Mouse (Mus musculus): ENCODE measurements around the gene Parp3. TPM values are rescaled to one million over a fixed set of nuclear protein-coding genes. Genes with fewer than 3 reads are reported as not detected.

Parp3 gene
- polyA plus RNA-seq, 1 experiment from 2014 or later, result 2.7 TPM

DNA sequence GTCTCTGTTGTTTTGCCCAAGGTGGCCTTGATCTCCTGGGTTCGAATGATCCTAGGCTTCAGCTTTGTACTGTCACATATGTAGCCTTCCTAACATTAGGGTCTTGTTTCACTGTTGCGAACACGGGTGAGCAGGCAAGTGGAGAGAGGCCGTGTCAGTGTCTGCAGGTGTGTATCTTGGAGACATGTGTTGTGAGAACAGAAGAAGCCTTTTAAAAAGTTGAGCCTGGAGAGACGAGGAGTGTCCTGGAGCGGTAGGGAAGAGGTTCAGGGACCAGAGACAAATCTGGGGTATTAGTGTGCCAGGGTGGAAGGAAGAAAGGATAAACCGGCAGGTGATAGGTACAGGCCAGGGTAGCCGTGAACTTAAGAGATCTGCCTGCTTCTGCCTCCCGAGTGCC lies 1.4 kb upstream of the Parp3 start:
- Histone ChIP-seq H3K27ac (ENCODE audit: low read depth, low read length) (no peak overlapping the region), H3K4me2 (replicated peaks; ENCODE audit: low read depth, low read length) (peak overlapping the region; percentile 79), H3K9ac (ENCODE audit: low read depth, low read length) (peak overlapping the region; percentile 74; the same call in 1 of the 2 replicates), H3K4me1 (ENCODE audit: control insufficient read depth, insufficient read depth, low read length) (peaks cover 19% of the 10 kb centered on the region), H3K9me3 (ENCODE audit: control insufficient read depth, low read length) (no peaks in the 10 kb centered on the region), H3K4me3 (ENCODE audit: low read length) (peak overlapping the region; percentile 70), H3K36me3 (ENCODE audit: control insufficient read depth, insufficient read depth, low read length) (peaks cover 25% of the 10 kb centered on the region), H3K27me3 (ENCODE audit: control insufficient read depth, insufficient read depth, low read length) (no peaks in the 10 kb centered on the region)
- no peak for ATAC-seq (ENCODE audit: low FRiP score, low TSS enrichment)
- WGBS, result 74% methylated on average over 9 of the region's 9 CpGs

DNA sequence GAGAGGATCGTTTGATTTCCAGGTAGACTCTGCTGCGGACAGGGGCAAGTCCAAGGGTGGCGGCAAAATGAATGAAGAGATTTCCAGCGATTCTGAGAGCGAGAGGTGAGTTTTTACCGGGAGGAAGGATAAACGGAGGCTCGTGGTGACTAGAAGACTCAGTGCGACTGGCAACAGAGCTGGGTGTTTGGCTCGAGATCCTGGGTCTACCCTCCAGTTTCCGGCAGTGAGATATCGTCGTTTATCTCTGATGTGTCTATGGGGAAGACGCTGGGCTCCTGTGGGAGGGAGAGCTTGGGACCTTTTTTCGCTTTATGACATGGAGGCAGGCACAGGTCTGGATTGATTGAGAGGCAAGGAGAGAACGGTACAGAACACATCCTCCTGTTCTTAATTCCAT lies 900 bp upstream of the Parp3 start:
- Histone ChIP-seq H3K4me3 (ENCODE audit: low read length) (peak overlapping the region; percentile 70), H3K4me1 (ENCODE audit: control insufficient read depth, insufficient read depth, low read length) (peaks cover 19% of the 10 kb centered on the region), H3K27ac (ENCODE audit: low read depth, low read length) (no peak overlapping the region), H3K36me3 (ENCODE audit: control insufficient read depth, insufficient read depth, low read length) (peaks cover 20% of the 10 kb centered on the region), H3K9ac (ENCODE audit: low read depth, low read length) (peak overlapping the region; percentile 74), H3K4me2 (replicated peaks; ENCODE audit: low read depth, low read length) (peak overlapping the region; percentile 79), H3K9me3 (ENCODE audit: control insufficient read depth, low read length) (no peaks in the 10 kb centered on the region), H3K27me3 (ENCODE audit: control insufficient read depth, insufficient read depth, low read length) (no peaks in the 10 kb centered on the region)
- ATAC-seq (ENCODE audit: low FRiP score, low TSS enrichment), result no peak
- 3% methylated on average over 16 of the region's 16 CpGs for WGBS

DNA sequence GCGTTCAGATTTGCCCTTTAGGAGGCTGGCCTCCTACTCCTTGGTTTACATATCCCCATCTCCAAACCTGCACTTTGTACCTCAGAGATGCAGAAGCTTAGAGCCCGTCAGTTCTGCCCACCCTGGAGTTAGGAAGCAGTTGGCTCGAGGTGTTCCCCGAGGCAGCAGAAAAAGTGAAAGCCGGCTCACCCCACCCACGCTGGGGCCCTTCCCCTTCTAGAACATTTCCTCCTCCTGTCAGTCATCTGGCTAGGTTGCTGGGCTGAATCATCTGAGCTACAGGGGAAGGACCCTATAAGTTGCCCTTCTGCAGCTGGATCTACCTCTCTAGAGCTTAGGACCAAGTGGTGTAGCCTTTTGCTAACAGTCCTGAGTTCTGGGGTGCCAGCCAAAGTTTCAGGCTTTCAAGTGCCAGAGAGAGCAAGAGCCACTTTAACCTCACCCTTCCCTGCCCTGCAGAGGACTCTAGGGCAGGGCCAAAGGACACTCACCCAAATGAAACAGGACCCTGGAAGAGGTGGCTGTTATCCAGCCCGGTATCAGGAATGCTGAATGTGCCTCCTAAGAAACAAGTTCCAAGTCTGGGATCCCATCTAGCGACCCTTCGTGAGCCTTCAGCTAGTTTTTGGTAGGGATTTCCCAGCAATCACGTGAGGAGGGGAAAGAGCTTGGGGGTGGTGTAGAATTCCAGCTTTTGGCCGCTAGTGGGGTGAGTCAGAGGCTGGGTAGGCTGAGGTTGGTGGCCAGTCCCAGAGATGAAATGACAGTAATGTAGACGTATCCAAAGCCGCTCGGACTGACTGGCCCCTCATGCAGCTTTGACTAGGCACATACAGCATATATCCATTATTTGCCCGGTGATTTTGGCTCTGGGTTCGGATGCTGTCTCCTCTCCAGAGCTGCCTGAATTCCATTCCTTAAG lies 486 bp downstream of the Parp3 start:
- Histone ChIP-seq H3K27ac (ENCODE audit: low read depth, low read length) (peak overlapping the region; percentile 67; the same call in 1 of the 2 replicates), H3K4me3 (ENCODE audit: low read length) (0 out of 2 replicates have a peak overlapping the region, but pooled peaks have one; percentile 11), H3K27me3 (ENCODE audit: control insufficient read depth, insufficient read depth, low read length) (no peaks in the 10 kb centered on the region), H3K36me3 (ENCODE audit: control insufficient read depth, insufficient read depth, low read length) (peaks cover 11% of the 10 kb centered on the region), H3K9ac (ENCODE audit: low read depth, low read length) (peak overlapping the region; percentile 47; the same call in 1 of the 2 replicates), H3K4me1 (ENCODE audit: control insufficient read depth, insufficient read depth, low read length) (peaks cover 26% of the 10 kb centered on the region), H3K4me2 (replicated peaks; ENCODE audit: low read depth, low read length) (peak overlapping the region; percentile 32), H3K9me3 (ENCODE audit: control insufficient read depth, low read length) (no peaks in the 10 kb centered on the region)
- 30% methylated on average over 16 of the region's 16 CpGs for WGBS
- ATAC-seq (ENCODE audit: low FRiP score, low TSS enrichment), result peak; percentile 36

DNA sequence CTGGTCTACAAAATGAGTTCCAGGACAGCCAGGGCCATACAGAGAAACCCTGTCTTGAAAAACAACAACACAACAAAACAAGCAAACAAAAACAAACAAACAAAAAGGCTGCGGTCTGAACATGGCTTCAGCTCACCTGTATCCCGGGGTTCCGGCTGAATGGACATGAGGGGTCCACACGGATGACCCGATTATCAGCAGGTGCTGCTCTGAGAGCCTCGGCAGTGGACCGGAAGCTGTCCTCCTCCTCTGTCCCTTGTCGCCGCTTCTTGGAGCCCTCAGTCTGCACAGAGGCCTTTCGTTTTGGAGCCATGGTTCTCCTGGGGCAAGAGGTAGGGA lies 1.1 kb downstream of the Parp3 start, which contains the start of gene Rrp9:
TSS of gene Rrp9 (plus strand) at position 301 of the 339 bp plus-strand sequence.
- Histone ChIP-seq H3K27me3 (ENCODE audit: control insufficient read depth, insufficient read depth, low read length) (no peaks in the 10 kb centered on the region), H3K4me1 (ENCODE audit: control insufficient read depth, insufficient read depth, low read length) (peaks cover 26% of the 10 kb centered on the region), H3K9me3 (ENCODE audit: control insufficient read depth, low read length) (no peaks in the 10 kb centered on the region), H3K4me3 (ENCODE audit: low read length) (0 out of 2 replicates have a peak within 1 kb of the TSS, but pooled peaks have one; percentile 11), H3K4me2 (replicated peaks; ENCODE audit: low read depth, low read length) (peak within 1 kb of the TSS; percentile 32), H3K9ac (ENCODE audit: low read depth, low read length) (peak within 1 kb of the TSS; percentile 47; the same call in 1 of the 2 replicates), H3K36me3 (ENCODE audit: control insufficient read depth, insufficient read depth, low read length) (peaks cover 5% of the 10 kb centered on the region), H3K27ac (ENCODE audit: low read depth, low read length) (peak within 1 kb of the TSS; percentile 67; the same call in 1 of the 2 replicates)
- 84% methylated on average over 10 of the region's 10 CpGs for WGBS
- no peak for ATAC-seq (ENCODE audit: low FRiP score, low TSS enrichment)

DNA sequence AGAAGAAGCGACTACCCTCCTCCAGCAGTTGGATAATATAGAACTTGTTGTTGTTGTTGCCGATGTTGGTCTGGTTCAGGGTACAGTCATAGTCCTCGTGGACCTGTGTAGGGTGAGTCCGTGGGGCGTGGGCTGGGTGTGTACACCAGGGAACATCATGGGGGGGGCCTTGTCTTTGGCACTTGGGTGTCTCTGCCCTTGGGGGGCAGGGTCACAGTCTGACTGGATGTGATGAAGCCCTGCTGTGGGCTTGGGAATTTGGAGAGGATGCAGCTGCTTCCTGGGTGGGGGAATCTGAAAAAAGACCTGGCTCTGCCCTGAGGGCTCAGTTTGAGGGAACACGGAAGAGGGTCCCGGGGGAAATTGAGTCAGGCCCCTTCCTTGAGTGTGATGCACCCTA lies 1.7 kb downstream of the Parp3 start:
- WGBS, result 67% methylated on average over 7 of the region's 7 CpGs
- no peak overlapping the region for H3K4me2 ChIP-seq (replicated peaks; ENCODE audit: low read depth, low read length)
- H3K27me3 ChIP-seq (ENCODE audit: control insufficient read depth, insufficient read depth, low read length), result no peaks in the 10 kb centered on the region
- ATAC-seq (ENCODE audit: low FRiP score, low TSS enrichment), result no peak
- H3K36me3 ChIP-seq (ENCODE audit: control insufficient read depth, insufficient read depth, low read length), result no peaks in the 10 kb centered on the region; the same call in 1 of the 2 replicates
- no peak overlapping the region for H3K27ac ChIP-seq (ENCODE audit: low read depth, low read length)
- H3K4me3 ChIP-seq (ENCODE audit: low read length), result no peak overlapping the region
- no peak overlapping the region for H3K9ac ChIP-seq (ENCODE audit: low read depth, low read length)
- H3K9me3 ChIP-seq (ENCODE audit: control insufficient read depth, low read length), result no peaks in the 10 kb centered on the region
- H3K4me1 ChIP-seq (ENCODE audit: control insufficient read depth, insufficient read depth, low read length), result peaks cover 26% of the 10 kb centered on the region

DNA sequence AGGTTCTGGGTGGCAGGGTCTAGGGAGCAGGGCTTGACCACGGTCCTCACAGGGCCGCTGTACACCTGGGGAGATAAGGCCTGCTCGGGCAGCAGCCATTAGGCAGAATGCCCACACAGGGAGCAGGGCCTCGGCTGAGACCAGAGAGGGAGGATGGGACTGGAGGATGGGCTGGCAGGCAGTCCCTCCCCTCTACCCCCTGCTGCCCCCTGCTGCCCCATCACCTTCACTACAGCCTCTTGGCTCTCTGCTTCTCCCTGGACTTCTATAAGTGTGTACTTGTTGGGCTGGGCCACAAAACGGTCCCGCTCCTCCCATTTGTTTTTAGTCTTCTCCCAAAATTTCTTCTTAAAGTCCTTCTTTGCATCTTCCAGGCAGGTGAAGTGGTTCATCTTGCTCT lies 2.3 kb downstream of the Parp3 start:
- Histone ChIP-seq H3K4me3 (ENCODE audit: low read length) (no peak overlapping the region), H3K27ac (ENCODE audit: low read depth, low read length) (no peak overlapping the region), H3K9me3 (ENCODE audit: control insufficient read depth, low read length) (no peaks in the 10 kb centered on the region), H3K27me3 (ENCODE audit: control insufficient read depth, insufficient read depth, low read length) (no peaks in the 10 kb centered on the region), H3K4me1 (ENCODE audit: control insufficient read depth, insufficient read depth, low read length) (peaks cover 26% of the 10 kb centered on the region), H3K4me2 (replicated peaks; ENCODE audit: low read depth, low read length) (no peak overlapping the region), H3K9ac (ENCODE audit: low read depth, low read length) (no peak overlapping the region), H3K36me3 (ENCODE audit: control insufficient read depth, insufficient read depth, low read length) (no peaks in the 10 kb centered on the region)
- 5% methylated on average over 6 of the region's 6 CpGs for whole genome bisulfite sequencing
- peak; percentile 17 for ATAC-seq (ENCODE audit: low FRiP score, low TSS enrichment)

DNA sequence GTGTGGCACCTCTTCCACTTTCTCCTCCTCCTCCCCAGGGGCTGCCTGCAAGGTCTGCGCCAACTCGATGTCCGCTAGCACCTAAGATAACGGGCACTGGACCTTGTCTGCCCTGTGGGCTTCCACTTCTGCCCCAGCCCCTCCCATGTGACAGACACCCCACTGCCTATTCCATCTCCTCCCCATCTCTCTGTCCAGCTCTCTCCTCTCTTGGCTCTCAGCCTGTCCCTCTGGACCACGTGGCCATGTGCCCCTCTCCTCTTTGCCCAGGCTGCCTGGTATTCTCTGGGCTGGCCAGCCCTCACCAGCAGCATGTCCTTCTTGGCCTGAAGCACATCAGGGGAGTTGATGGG lies 3.0 kb downstream of the Parp3 start:
- Histone ChIP-seq H3K27me3 (ENCODE audit: control insufficient read depth, insufficient read depth, low read length) (no peaks in the 10 kb centered on the region), H3K4me2 (replicated peaks; ENCODE audit: low read depth, low read length) (no peak overlapping the region), H3K4me1 (ENCODE audit: control insufficient read depth, insufficient read depth, low read length) (peaks cover 26% of the 10 kb centered on the region), H3K9ac (ENCODE audit: low read depth, low read length) (no peak overlapping the region), H3K27ac (ENCODE audit: low read depth, low read length) (no peak overlapping the region), H3K9me3 (ENCODE audit: control insufficient read depth, low read length) (no peaks in the 10 kb centered on the region), H3K36me3 (ENCODE audit: control insufficient read depth, insufficient read depth, low read length) (no peaks in the 10 kb centered on the region), H3K4me3 (ENCODE audit: low read length) (no peak overlapping the region)
- WGBS, result 77% methylated on average over 5 of the region's 5 CpGs
- no peak for ATAC-seq (ENCODE audit: low FRiP score, low TSS enrichment)

DNA sequence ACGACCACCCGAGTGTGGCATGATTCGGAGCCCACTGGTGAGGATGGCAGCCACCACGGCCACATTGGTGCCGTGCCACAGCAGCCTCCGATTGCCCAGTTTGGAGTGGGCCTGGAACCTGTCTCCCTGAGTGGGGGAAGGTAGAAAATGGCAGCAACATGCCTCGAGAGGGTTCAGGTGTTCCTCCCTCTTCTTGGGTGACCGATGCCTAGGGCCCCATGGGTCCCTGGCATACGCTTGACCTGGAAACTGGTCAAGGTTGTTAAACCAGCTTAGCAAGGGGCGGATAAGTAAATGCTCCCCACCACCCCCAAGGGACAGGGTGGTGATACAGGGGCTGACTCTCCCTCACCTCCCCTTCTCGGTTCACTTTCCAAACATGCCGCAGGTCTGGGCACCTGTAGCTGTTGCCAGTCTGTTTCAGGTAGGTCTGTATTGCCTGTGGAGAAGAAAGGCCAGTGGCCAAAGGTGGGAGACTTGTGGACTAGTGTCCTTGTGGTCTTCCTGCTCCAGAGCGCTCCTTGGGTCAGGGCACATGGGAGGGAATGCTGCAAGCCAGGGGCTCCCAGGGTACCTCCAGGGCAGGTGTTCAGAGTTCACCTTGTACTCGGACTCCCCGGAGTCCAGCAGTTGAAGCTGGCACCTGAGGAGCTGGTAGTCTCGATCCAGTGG lies 3.5 kb downstream of the Parp3 start:
- WGBS, result 86% methylated on average over 16 of the region's 16 CpGs
- H3K4me3 ChIP-seq (ENCODE audit: low read length), result no peak overlapping the region
- H3K27ac ChIP-seq (ENCODE audit: low read depth, low read length), result no peak overlapping the region
- no peak overlapping the region for H3K9ac ChIP-seq (ENCODE audit: low read depth, low read length)
- no peaks in the 10 kb centered on the region for H3K9me3 ChIP-seq (ENCODE audit: control insufficient read depth, low read length)
- peaks cover 23% of the 10 kb centered on the region for H3K4me1 ChIP-seq (ENCODE audit: control insufficient read depth, insufficient read depth, low read length)
- ATAC-seq (ENCODE audit: low FRiP score, low TSS enrichment), result no peak
- no peaks in the 10 kb centered on the region for H3K27me3 ChIP-seq (ENCODE audit: control insufficient read depth, insufficient read depth, low read length)
- H3K36me3 ChIP-seq (ENCODE audit: control insufficient read depth, insufficient read depth, low read length), result no peaks in the 10 kb centered on the region
- H3K4me2 ChIP-seq (replicated peaks; ENCODE audit: low read depth, low read length), result no peak overlapping the region

DNA sequence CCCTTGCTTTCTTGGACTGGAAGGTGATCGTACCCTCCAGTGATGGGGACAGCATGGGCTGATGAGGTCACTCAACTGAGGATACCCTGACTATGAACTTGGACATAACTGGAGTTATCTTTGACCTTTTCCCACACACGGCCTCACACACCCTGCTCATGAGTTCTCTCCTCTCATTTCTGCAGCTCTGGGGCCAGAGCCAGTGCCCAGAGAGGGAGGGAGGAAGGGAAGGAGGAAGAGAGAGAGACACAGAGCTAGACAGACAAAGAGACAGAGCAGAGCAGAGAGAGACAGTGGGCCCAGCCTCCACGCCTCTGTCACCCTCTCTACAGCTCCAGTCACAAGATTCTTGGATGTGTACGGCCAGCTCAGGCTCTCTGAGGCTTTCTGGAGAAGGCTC lies 4.4 kb downstream of the Parp3 start:
- no peaks in the 10 kb centered on the region for H3K27me3 ChIP-seq (ENCODE audit: control insufficient read depth, insufficient read depth, low read length)
- ATAC-seq (ENCODE audit: low FRiP score, low TSS enrichment), result no peak
- H3K4me3 ChIP-seq (ENCODE audit: low read length), result no peak overlapping the region
- H3K9me3 ChIP-seq (ENCODE audit: control insufficient read depth, low read length), result no peaks in the 10 kb centered on the region
- H3K27ac ChIP-seq (ENCODE audit: low read depth, low read length), result peak overlapping the region; percentile 51; the same call in 1 of the 2 replicates
- 72% methylated on average over 4 of the region's 4 CpGs for WGBS
- H3K9ac ChIP-seq (ENCODE audit: low read depth, low read length), result no peak overlapping the region
- no peak overlapping the region for H3K4me2 ChIP-seq (replicated peaks; ENCODE audit: low read depth, low read length)
- H3K4me1 ChIP-seq (ENCODE audit: control insufficient read depth, insufficient read depth, low read length), result peaks cover 17% of the 10 kb centered on the region
- H3K36me3 ChIP-seq (ENCODE audit: control insufficient read depth, insufficient read depth, low read length), result no peaks in the 10 kb centered on the region
